Mouse (Mus musculus) kidney, adult 10 weeks (tissue): ENCODE results near the gene Tm7sf3. TPM values are rescaled to one million over a fixed set of nuclear protein-coding genes. Genes with fewer than 3 reads are reported as not detected.

ENCODE experiments used
- polyA plus RNA-seq: library from polyadenylated mRNA; stranded (reverse); fragments of 350-450 nt; fragmentation: Illumina TruSeq; extraction: RNeasy Lipid Tissue Mini Kit (QIAGEN cat#74804); gene quantifications from one replicate; pipeline ENCODE4 v1.2.3, GENCODE M21; 2014; ENCODE audit warnings: low read depth, low replicate concordance

Tm7sf3 gene
- 56.0 TPM for polyA plus RNA-seq

GRCm38 (mm10) chr6:146642276-146643183 lies at the start of gene Tm7sf3, which contains the start of gene Med21:
Gene Tm7sf3 (minus strand): TSS chr6:146642824.
Gene Med21 (plus strand): TSS chr6:146642547.

GRCm38 (mm10) chr6:146577310-146578109 lies 65.1 kb downstream of the Tm7sf3 start, which contains the start of gene Ints13:
Gene Ints13 (minus strand): TSS chr6:146577835.

GRCm38 (mm10) chr6:146576903-146577302 lies 65.7 kb downstream of the Tm7sf3 start, which contains the start of gene Fgfr1op2:
Gene Fgfr1op2 (plus strand): TSS chr6:146577203.

Other genes starting within 250 kb of the Tm7sf3 start
- 21.5 TPM for gene Itpr2, start 140.6 kb downstream of the Tm7sf3 start, polyA plus RNA-seq
- gene Fgfr1op2, start 65.6 kb downstream of the Tm7sf3 start, polyA plus RNA-seq = 148 TPM
- gene Ints13, start 65.0 kb downstream of the Tm7sf3 start, polyA plus RNA-seq = 86.7 TPM
- gene Med21, start 277 bp downstream of the Tm7sf3 start, polyA plus RNA-seq = 262 TPM
- gene Stk38l, start 82.2 kb upstream of the Tm7sf3 start, polyA plus RNA-seq = 22.9 TPM
- 1.1 TPM for gene Arntl2, start 153.2 kb upstream of the Tm7sf3 start, polyA plus RNA-seq
- gene Smco2, start 207.3 kb upstream of the Tm7sf3 start, polyA plus RNA-seq = not detected
- gene Ppfibp1, start 245.7 kb upstream of the Tm7sf3 start, polyA plus RNA-seq = 78.0 TPM